Mouse (Mus musculus) urinary bladder, postnatal 14 days (tissue): ENCODE data around the gene Pskh1.
A peak's percentile ranks its signal among the peaks of the same experiment; 100 is the strongest.

ENCODE experiments used
- DNase-seq: peaks from one replicate; pipeline ENCODE4 v3.0.0; 2021; ENCODE audit warnings: low spot score

Pskh1 gene

DNA sequence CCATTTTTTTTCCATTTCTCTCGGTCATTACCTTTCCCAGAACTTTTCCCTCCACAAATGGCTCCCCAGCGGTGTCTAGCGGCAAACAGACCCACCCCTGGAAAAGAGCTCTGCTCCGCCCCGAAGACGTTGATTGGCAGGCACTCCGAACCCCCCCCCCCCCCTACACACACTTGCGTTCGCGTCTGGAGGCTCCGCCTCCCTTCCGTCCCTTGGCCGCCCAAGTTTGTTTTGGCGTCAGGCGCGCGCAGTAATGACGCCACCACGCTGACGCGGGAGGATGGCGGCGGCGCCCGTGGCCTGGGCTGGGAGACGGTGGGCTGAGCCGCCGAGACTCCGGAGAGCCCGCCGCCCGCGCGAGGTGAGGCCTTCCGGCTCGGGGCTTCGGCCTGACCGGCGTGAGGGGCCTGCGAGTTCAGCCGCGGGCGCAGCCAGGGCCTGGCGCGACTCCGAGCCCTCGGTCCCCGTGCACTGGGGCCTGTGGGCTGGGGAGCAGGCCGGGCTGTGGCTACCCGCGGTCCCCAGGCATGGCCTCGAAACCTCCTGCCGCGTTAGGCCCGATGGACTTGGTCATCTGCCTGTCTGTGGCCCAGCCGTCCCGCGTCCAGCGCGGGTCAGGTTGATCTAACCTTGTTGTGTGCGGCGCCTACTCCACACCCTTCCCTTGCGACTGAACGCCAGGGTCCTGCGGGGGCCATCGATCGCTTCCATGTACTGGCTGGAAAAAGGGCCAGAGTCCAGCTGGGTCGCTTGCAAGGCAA lies at the start of gene Pskh1:
Gene Pskh1, plus strand, starts transcription at position 262 of the 761 bp plus-strand sequence.
- DNase-seq, result peak; percentile 92

DNA sequence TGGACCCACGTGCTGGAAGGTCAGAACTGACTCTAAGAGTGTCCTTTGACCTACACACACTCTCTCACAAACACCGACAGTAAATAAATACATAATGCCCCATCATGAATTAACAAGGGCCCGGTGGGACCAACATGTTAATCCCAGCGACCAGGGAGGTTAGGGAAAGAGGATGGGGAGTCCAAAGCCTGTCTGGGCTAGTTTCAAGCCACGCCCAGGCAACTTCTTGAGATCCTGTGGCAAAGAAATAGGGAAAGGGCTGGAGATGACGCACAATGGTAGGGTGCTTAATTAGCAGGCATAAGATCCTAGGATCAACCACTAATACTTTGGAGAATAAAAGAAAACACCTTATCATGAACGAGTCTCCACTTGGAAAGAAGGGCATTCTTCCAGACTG lies 49.6 kb upstream of the Pskh1 start:
- no peak for DNase-seq

DNA sequence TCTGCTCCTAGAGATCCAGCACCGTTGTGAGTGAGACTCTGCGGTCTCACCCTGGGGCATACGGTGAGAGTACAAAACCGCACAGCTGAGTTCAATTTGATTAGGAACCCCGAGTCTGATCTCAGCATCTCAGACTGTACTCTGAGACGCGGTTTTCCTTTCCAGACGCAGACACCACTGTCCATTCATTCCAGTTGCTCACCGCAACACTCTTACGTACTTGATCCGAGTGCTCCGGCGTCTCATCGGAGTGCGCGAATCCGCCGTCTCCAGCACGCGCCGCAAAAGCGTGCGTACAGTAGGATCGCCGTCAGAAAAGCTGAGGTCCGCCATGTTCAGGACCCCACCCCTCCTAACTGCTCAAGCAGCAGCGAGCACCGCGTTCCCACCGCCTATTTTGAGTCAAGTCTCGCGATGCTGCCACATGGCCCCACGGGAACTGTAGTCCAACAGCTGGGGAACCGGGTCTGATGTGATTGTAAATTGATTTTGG lies 48.5 kb upstream of the Pskh1 start:
- DNase-seq, result peak; percentile 91

DNA sequence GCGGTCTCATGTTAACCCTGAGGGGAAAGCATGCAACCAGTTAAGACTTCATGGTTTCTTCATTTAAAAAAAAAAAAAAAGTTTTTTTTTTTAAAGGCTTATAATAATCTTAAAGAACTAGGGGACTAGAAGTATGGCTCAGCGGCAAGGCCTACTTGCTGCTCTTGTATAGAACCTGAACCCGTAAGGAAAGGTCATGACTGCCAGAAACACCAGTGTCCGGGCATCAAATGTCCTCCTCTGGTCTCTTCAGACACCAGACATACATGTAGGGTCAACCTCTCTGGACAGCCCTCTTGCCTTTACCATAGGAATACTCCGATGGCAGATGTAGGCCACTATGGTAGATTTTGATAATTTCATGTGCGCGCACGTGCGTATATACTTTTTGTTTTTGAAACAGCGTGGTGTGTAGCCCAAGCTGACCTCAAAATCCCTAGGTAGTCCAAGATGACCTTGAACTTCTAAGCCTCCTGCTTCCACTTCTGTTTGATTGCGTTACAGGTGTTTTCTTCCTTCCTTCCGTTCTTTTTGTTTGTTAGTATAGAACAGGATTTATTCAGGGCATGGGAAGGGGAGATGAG lies 48.0 kb upstream of the Pskh1 start:
- no peak for DNase-seq

DNA sequence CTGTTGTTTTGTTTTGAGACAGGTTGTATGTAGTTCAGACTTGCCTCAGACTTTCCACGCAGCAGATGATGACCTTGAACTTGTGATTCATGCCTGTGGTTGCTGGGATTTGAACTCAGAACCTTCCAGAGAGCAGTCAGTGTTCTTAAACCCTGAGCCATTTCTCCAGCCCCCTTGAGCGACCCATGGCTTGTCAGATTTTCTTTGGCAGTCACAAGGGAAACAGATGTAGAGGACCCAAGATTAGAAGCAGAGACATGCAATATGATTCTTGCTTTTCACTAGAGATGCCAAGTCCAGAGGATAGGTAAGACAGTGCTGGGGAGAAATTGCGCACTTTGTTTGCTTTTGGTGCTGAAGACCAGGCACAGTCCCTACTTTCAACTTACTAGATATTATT lies 47.1 kb upstream of the Pskh1 start, which contains the start of gene Cenpt:
Gene Cenpt, minus strand, starts transcription at position 101 of the 400 bp plus-strand sequence.
- DNase-seq, result no peak

DNA sequence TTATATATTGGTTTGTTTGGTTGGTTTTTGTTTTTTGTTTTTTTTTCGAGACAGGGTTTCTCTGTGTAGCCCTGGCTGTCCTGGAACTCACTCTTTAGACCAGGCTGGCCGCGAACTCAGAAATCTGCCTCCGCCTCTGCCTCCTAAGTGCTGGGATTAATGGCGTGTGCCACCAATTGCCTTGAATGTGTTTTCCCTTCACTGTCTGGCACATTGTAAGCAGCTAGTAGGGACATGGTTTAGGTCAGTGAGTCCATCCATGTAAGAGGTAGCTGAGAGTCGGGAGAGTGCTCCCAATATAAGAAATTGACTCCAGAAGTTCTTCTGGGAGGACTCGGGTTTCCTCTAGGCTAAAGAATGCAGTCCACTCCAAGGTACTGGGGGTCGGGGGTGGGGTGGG lies 45.9 kb upstream of the Pskh1 start:
- no peak for DNase-seq

DNA sequence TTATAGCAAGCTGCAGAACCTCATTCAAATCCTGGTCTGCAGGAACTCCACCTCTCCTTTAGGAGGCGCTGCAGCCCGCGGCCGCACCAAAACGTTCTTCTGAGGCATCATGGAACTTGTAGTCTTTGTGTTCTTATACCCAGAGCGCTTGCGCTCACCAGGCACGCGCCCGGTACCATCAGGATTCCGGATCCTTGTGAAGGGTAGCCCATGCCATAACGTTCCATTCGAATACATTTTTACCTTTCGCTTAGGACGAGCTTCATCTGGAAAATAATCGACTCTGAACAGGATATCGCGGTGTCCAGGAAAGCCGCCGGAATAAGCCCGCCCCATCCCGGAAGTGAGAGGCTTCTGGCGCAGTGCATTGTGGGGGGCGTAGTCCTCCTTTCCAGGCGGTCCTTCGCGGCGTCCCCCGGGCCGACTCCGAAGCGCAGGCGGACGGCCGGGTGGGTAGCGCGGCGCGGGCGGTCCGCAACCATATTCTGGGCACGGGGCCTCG lies 45.5 kb upstream of the Pskh1 start, which contains the start of gene Thap11:
Gene Thap11, plus strand, starts transcription at position 418 of the 502 bp plus-strand sequence.
- DNase-seq, result peak; percentile 92

DNA sequence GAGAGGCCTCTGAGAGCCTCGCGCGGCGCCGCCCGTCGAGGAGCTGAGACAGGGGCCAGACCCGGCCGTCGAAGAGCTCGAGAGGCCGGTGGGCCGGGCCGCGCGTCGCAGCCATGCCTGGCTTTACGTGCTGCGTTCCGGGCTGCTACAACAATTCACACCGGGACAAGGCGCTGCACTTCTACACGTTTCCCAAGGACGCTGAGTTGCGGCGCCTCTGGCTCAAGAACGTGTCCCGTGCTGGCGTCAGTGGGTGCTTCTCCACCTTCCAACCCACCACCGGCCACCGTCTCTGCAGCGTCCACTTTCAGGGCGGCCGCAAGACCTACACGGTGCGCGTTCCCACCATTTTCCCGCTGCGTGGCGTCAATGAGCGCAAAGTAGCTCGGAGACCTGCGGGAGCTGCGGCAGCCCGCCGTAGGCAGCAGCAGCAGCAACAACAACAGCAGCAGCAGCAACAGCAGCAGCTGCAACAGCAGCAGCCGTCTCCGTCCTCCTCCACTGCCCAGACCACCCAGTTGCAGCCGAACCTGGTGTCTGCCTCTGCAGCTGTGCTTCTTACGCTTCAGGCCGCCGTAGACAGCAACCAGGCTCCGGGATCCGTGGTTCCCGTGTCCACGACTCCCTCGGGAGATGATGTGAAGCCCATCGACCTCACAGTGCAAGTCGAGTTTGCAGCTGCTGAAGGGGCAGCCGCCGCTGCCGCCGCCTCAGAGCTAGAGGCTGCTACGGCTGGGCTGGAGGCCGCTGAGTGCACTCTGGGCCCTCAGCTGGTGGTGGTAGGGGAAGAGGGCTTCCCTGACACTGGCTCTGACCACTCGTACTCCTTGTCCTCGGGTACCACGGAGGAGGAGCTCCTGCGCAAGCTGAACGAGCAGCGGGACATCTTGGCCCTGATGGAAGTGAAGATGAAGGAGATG lies 44.7 kb upstream of the Pskh1 start:
- peak; percentile 44 for DNase-seq

DNA sequence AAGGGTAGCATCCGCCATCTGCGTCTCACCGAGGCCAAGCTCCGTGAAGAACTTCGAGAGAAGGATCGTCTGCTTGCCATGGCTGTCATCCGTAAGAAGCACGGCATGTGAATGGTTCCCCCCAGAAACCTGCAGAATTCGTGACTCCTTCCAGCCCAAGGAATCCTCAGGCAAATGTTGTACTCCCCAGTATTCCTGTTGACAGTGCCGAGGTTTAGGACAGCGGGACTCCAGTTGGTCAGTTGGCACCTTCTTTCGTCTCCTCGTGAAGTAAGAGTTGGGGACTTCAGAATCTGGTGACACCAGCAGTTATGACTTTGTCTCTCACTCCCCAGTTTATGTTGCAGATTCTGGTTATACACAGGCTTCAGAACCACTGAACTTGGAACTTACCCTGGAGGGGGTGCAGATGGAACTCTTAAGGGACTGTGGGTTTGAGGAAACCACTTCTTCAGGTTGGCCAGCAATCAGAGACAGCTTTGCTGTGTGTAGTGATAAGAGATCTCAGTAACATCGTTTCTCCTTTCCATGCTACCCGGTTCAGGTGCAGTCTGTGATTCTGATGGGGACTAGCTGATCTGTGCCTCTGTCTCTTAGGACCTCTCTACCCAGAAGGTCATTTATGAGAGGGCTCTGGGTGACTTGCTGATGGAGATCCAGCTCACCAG lies 43.9 kb upstream of the Pskh1 start:
- DNase-seq, result no peak

DNA sequence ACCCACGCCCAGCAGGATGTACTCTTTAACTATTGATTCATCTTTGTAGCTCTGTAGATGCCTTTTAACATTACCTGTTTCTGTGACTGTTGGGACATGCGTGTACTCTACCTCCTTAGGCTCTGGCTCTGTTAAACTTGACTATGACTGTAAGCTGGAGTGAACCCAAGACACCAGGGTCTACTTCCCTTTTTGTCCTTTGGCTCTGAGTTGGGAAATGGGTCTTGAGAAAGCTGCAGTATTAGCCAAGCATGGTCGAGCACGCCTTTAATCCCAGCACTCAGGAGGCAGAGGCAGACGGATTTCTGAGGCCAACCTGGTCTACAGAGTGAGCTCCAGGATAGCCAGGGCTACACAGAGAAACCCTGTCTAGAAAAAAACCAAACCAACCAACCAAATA lies 41.7 kb upstream of the Pskh1 start:
- no peak for DNase-seq

DNA sequence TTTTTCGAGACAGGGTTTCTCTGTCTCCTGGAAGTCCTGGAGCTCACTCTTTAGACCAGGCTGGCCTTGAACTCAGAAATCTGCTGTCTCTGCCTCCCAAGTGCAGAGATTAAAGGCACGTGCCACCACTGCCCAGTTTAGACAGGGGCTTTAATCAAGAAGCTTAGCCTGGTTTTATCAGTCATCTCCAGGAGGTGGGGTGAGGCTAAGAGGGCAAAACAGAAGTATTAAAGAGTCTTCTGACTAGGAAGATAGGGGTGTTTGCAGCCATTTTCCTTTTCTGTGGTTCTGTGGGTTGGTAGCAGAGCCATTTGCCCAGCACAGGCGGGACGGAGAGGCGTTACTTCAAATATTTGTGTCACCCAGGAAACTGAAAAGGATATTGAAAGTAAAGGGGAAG lies 40.9 kb upstream of the Pskh1 start:
- no peak for DNase-seq

DNA sequence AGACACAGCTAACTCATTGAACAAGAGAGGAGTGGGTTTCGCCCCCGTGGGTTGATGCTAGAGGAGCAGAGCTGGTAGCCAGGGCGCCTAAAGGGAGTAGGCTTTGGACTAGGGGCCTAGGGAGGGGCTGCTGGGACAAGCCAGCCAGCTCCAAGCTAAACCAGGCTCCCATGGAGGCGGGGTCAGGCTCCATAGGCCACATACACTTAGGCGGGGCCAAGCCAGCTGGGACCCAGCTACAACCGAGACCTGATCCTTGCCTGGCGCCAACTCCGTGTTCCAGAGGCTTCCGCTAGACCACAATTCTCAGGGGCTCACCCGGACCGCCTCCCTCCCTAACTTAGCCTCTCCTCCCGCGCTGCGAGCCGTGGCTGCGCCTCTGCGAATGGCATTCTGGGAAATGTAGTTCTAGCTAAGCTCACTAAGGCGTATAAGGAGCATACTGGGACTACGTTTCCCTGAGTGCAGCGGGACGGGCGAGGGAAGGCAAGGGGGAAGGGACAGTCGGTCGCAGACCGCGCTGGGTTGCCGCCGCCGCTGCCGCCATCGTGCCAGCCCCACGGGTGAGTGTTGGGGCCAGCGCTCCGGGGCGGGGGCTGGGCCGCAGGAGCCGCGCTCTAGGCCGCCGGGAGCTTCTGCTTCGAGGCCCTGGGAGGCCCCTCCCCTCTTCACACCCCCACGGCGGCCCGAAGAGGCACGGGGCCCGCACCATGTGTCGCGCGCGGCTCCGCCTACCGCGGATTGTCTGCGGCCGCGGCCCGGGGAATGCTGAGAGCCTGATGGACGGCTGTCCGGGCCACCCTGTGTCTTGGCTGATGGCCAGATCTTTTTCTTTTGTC lies 39.9 kb upstream of the Pskh1 start, which contains the start of gene Nutf2:
Gene Nutf2, plus strand, starts transcription at position 438 of the 839 bp plus-strand sequence.
- DNase-seq, result peak; percentile 95

DNA sequence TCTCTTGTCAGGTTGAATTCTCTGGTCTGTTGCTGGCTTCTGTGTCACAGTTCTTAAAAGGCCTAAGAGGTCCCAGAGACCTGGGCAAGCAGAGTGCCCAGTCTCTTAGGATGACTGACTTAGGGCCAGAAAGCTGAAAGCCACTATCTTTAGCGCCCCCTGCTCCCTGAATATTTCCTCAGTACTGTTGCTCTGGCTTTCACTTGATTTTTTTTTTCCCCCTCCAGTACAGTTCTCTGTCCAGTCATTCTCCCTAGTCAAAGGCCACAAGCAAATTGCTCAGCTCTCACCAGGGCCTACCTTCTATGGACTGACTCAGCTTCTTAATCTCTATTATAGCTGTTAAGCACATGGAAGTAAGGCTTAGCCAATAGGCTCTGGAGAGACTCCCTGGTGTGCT lies 38.3 kb upstream of the Pskh1 start:
- DNase-seq, result no peak

DNA sequence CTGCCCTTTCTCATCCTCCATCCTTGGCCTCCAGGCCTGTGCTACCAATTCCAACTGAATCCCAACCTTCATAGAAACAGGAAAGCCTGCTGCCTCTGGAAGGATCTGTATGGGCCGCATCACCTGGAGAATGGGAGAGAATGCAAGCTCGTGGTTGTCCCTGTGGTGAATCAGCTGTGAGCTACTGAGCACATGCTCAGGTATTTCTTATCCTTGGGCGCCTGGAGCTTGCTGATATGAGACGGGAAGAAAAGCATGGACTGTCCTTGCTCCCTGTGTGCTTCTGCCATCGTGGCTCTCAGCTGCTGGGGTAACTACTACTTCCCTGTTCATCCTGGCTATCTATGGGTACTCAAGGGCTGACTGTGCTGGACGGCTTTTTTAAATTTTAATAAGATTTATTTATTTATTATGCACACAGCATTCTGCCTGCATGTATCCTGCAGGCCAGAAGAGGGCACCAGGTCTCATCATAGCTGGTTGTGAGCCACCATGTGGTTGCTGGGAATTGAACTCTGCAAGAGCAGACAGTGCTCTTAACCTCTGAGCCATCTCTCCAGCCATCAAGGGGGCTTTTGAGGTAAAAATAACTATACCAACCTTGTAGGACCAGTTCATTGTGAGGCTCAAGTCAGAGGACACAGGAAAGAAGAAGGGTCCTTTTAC lies 33.7 kb upstream of the Pskh1 start:
- DNase-seq, result no peak

DNA sequence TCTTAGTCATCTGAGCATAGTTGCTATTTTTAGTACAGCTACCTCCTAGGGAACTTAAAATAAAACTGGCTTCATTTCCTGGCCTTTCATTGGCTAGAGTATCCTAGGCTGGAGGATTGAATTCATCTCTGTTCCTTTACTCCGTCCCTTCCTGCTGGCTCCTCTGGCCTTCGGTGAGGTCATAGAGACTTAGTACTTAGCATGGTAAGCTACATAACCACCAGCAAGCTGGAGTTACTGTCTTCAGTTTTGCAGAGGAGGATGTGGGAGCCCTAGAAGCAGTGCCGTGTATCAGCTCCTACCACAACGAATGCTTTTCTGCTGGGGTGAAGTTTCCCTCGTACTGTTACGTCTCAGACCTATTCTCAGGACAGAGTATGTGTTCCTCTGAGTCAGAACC lies 25.9 kb upstream of the Pskh1 start:
- DNase-seq, result no peak

DNA sequence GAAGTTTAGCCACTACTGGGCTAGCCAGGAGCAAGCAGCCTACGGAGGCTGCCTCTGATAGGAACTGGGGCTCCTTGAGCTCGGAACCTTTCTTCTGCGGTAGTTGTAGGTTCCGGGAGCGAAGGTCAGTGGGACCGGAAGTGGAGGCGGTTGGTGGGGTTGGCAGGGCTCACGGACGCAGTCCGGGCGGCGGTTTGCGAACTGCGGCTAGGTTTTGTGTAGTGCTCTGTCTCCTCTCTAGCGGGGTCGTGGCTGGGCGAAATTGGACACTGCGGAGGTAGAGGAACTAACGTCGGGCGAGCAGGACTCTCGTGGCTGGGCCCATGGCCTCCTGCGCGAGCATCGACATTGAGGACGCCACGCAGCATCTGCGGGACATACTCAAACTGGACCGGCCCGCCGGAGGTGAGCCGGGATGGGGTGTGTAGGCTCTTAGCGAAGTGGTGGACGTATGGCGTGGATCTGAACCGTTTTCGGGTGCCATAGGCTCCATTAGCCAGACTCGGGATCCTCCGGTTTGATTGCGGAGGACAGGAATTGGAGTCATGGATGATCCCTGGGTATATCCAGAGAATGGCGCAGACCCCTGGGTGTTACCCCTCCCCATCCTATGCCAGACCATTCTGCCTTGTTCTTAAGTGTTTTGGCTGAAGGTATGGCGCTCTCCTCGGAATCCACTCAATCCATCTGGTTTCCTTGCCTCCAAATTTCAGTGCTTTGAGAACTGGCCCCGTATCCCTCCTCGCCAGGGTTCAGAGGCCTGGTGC lies 19.3 kb upstream of the Pskh1 start, which contains the start of gene Edc4:
Gene Edc4, plus strand, starts transcription at position 128 of the 767 bp plus-strand sequence.
- DNase-seq, result peak; percentile 85

DNA sequence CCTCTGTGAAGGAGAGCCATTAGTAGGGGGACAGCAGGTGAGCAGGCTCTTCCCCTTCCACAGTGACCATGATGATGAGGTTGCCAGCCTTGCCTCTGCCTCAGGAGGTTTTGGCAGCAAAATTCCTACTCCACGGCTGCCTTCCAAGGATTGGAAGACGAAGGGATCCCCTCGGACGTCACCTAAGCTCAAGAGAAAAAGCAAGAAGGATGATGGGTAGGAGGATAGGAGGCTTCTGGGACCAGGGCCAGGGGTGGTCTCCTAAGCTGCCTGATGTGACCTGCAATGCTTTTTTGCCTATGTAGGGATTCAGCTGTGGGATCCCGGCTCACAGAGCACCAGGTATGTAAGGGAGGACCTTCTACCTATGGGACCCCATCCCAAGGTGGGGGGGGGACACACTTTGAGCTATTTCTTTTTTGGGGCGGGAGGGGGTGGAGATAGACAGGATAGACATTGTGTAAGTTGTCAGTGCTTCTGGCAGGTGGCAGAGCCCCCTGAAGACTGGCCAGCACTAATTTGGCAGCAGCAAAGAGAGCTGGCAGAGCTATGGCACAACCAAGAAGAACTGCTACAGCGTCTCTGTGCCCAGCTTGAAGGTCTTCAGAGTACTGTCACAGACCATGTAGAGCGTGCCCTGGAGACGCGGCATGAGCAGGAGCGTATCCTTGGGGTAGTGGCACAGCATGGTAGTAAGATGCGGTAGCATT lies 10.3 kb upstream of the Pskh1 start:
- DNase-seq, result no peak

DNA sequence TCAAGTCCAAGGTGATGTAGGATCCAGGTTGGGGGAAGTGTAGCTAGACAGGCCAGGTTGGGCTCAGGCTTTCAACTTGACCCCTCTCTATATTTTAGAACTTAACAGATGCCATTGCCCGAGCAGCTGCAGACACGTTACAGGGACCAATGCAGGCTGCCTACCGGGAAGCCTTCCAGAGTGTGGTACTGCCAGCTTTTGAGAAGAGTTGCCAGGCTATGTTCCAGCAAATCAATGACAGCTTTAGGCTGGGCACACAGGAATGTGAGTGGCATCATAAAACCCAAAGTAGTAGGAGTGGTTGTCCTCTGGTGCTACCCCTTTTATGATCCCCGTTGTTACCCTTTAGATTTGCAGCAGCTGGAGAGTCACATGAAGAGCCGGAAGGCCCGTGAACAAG lies 9.4 kb upstream of the Pskh1 start:
- DNase-seq, result no peak

DNA sequence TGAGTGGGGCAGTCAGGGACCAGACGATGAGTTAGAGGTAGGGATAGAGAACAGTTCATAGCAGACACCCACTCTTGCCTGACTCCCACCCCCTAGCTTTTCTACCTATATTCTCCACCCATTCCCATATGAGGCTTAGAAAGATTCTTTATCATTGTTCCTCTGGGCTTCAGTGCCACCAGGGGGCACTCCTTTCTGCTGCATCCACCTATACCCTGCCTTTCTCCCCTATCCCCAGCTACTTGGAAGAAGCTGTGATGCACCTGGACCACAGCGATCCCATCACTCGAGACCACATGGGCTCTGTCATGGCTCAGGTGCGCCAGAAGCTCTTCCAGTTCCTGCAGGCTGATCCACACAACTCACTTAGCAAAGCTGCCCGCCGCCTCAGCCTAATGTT lies 7.8 kb upstream of the Pskh1 start:
- peak; percentile 16 for DNase-seq
